Mouse (Mus musculus): ENCODE results near the gene Bpifb5. TPM values are rescaled to one million over a fixed set of nuclear protein-coding genes. Genes with fewer than 3 reads are reported as not detected.
"Not testable (repeated sequence)": the region's sequence is repeated elsewhere in the genome, so short reads cannot be mapped to it uniquely, and the experiment has no call there.

Bpifb5 gene
- polyA plus RNA-seq, 1 experiment, result 0.40 TPM

DNA sequence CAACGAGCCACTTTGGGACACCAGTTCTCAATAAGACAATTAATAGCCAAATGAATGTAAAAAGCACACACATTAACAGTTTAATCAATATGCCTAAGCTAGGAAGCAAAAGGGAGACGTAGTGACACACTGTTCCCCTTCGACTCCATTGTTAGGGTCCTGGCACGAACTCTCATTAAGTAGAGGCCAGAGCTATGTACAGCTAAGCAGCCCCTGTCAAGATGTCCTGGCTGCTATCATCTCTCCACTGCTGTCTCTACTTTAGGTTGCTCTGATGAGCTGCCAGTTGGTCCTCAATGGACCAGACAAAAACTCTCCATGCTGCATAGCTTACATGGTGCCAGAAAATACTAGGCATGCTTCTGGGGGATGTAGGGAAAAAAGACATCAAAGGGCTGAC is 32.2 kb downstream of the Bpifb5 start:
- DNase-seq, result no peak
- Histone ChIP-seq H3K4me3 (ENCODE audit: control insufficient read depth, insufficient read depth, low read length) (no peak overlapping the region), H3K4me1 (replicated peaks; ENCODE audit: control insufficient read depth, insufficient read depth, low read length) (no peaks in the 10 kb centered on the region), H3K27me3 (ENCODE audit: control insufficient read depth, insufficient read depth, low read length) (no peaks in the 10 kb centered on the region), H3K36me3 (ENCODE audit: control insufficient read depth, insufficient read depth, low read length) (no peaks in the 10 kb centered on the region), H3K27ac (ENCODE audit: control insufficient read depth, insufficient read depth, low read length) (no peak overlapping the region)
- TF ChIP-seq POLR2A (IDR thresholded peaks at IDR 0.05; ENCODE audit: control insufficient read depth, extremely low read depth, insufficient read depth, low read length, poor library complexity) (no peak), CTCF (IDR thresholded peaks at IDR 0.05; ENCODE audit: borderline replicate concordance, control insufficient read depth, extremely low read depth, insufficient read depth, low read length, poor library complexity) (no peak)
- WGBS, result 89% methylated on average over 4 of the region's 4 CpGs

- H3K27me3 ChIP-seq (ENCODE audit: control insufficient read depth, insufficient read depth, low read length); H3K36me3 ChIP-seq (ENCODE audit: control insufficient read depth, insufficient read depth, low read length); H3K4me3 ChIP-seq (ENCODE audit: control insufficient read depth, insufficient read depth, low read length); H3K4me1 ChIP-seq (replicated peaks; ENCODE audit: control insufficient read depth, insufficient read depth, low read length); DNase-seq; H3K27ac ChIP-seq (ENCODE audit: control insufficient read depth, insufficient read depth, low read length): not testable (repeated sequence)
- 84% methylated on average over 5 of the region's 5 CpGs for WGBS
Observed at GRCm38 (mm10) chr2:154257554-154257953, 34.0 kb downstream of the Bpifb5 start, which contains the start of gene Bpifb9a. Gene Bpifb9a, plus strand, starts transcription at chr2:154257854.

DNA sequence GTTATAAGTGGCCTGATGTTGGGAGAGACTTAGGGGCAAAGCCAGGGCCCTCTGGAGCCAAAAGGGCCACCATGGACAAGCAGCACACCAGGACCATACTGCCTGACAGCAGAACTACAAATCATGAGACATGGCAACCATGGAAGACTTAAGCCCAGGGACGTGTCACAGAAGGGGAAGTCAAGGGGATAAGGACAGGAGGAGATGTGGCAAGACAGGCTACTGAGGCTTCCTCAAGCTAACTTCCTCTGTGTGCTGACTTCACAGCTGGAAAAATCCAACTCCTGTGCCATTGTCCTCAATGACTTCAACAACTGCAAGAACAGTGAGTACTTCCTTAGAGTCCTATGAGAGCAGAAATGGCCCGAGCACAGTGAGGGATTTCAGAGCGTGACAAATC is 40.9 kb downstream of the Bpifb5 start:
- not testable (repeated sequence) for H3K27me3 ChIP-seq (ENCODE audit: control insufficient read depth, insufficient read depth, low read length); H3K27ac ChIP-seq (ENCODE audit: control insufficient read depth, insufficient read depth, low read length); DNase-seq; H3K36me3 ChIP-seq (ENCODE audit: control insufficient read depth, insufficient read depth, low read length); H3K4me1 ChIP-seq (replicated peaks; ENCODE audit: control insufficient read depth, insufficient read depth, low read length); H3K4me3 ChIP-seq (ENCODE audit: control insufficient read depth, insufficient read depth, low read length)
- whole genome bisulfite sequencing, result 69% methylated on average over 3 of the region's 3 CpGs

Other genes starting within 250 kb of the Bpifb5 start
- gene Bpifa6, start 248.8 kb upstream of the Bpifb5 start, polyA plus RNA-seq (2012; rRNA removed), result not detected in 2 replicates
- gene Bpifa2, start 215.5 kb upstream of the Bpifb5 start, polyA plus RNA-seq (2012; rRNA removed), result 0.22 TPM in 1 of 2 replicates, not detected in the other
- gene Bpifa3, start 93.4 kb upstream of the Bpifb5 start, polyA plus RNA-seq (2012; rRNA removed), result 0.23 TPM in 1 of 2 replicates, not detected in the other
- gene Bpifa1, start 80.9 kb upstream of the Bpifb5 start, polyA plus RNA-seq (2012; rRNA removed), result 23.3 and 33.0 TPM in 2 replicates
- gene Bpifa5, start 61.1 kb upstream of the Bpifb5 start, polyA plus RNA-seq (2012; rRNA removed), result 1.3 and 1.6 TPM in 2 replicates
- gene Bpifb1, start 32.9 kb upstream of the Bpifb5 start, polyA plus RNA-seq (2012; rRNA removed), result 1.4 and 1.5 TPM in 2 replicates
- gene Bpifb9a, start 34.1 kb downstream of the Bpifb5 start, polyA plus RNA-seq (2012; rRNA removed), result 0.11 and 0.14 TPM in 2 replicates
- gene Bpifb9b, start 83.5 kb downstream of the Bpifb5 start, polyA plus RNA-seq (2012; rRNA removed), result 0.26 and 0.36 TPM in 2 replicates
- 14.2 and 16.3 TPM in 2 replicates for gene Cdk5rap1, start 149.3 kb downstream of the Bpifb5 start, polyA plus RNA-seq (2012; rRNA removed)
- gene Snta1, start 184.4 kb downstream of the Bpifb5 start, polyA plus RNA-seq (2012; rRNA removed), result 5.8 and 9.6 TPM in 2 replicates
- 27.6 and 30.1 TPM in 2 replicates for gene Cbfa2t2, start 212.7 kb downstream of the Bpifb5 start, polyA plus RNA-seq (2012; rRNA removed)

All from thymus, adult 2 months (tissue).